Mouse (Mus musculus) stomach, postnatal 0 days (tissue): ENCODE measurements at regions not wholly inside any gene's neighbourhood (a gene's known extent, or its start where the extent isn't known, plus 50 kb on each side); places are given as distances from the start of the nearest gene placed in this dataset.

Source experiments
- CTCF ChIP-seq: IDR thresholded peaks from 2 replicates; pipeline ENCODE4 v1.5.1; 2016; ENCODE audit warnings: antibody characterized with exemption, low read depth, mild to moderate bottlenecking, moderate library complexity
- EP300 ChIP-seq: optimal IDR thresholded peaks from 2 replicates; pipeline ENCODE3; 2016; ENCODE audit warnings: antibody characterized with exemption

GRCm38 (mm10) chr10:67736636-67737035, 175.8 kb downstream of the Zfp365 start:
- TF ChIP-seq EP300 (no peak), CTCF (no peak)
